Mouse (Mus musculus) hindbrain, embryonic 10.5 days (tissue): ENCODE data around the gene Ptges2. TPM values are rescaled to one million over a fixed set of nuclear protein-coding genes. Genes with fewer than 3 reads are reported as not detected.
A peak's percentile ranks its signal among the peaks of the same experiment; 100 is the strongest.

Experiments used
- DNase-seq: peaks from one replicate; pipeline ENCODE4 v3.0.0-alpha.2; 2017; ENCODE audit warnings: low spot score
- H3K27ac ChIP-seq: fragments of 300-500 bp; sonication (generic); 2 replicates; pipeline ENCODE4 v1.5.1; 2016; ENCODE audit warnings: mild to moderate bottlenecking, moderate library complexity
- H3K27me3 ChIP-seq: fragments of 300-500 bp; sonication (generic); 2 replicates; pipeline ENCODE4 v1.6.1; 2016; ENCODE audit warnings: mild to moderate bottlenecking; ENCODE audit not compliant: poor library complexity, insufficient read depth, severe bottlenecking
- H3K36me3 ChIP-seq: fragments of 300-500 bp; sonication (generic); 2 replicates; pipeline ENCODE4 v1.6.1; 2016; ENCODE audit warnings: mild to moderate bottlenecking, moderate library complexity
- H3K4me1 ChIP-seq: fragments of 300-500 bp; sonication (generic); replicated peaks from 2 replicates; pipeline ENCODE4 v1.6.1; 2016; ENCODE audit warnings: mild to moderate bottlenecking
- H3K4me3 ChIP-seq: fragments of 300-500 bp; sonication (generic); 2 replicates; pipeline ENCODE4 v1.5.1; 2016; ENCODE audit warnings: mild to moderate bottlenecking, moderate library complexity
- H3K9me3 ChIP-seq: fragments of 300-500 bp; sonication (generic); 2 replicates; pipeline ENCODE4 v1.6.1; 2016; ENCODE audit warnings: mild to moderate bottlenecking, moderate library complexity
- WGBS: fragments of 180-500 bp; shearing (Covaris S2); methylation state at CpG from one replicate; pipeline ENCODE4 v1.1.7; 2016; 5-methylcytosine and 5-hydroxymethylcytosine counted together
- polyA plus RNA-seq: library from polyadenylated mRNA; unstranded; fragments of >200 nt; fragmentation: Nextera tagmentation; extraction: Ambion mirVana; gene quantifications from 2 replicates; pipeline ENCODE4 v1.2.1, GENCODE M21; 2016

Ptges2 gene
- polyA plus RNA-seq, 1 experiment from 2014 or later = 32.3 TPM

GRCm38 (mm10) chr2:32381141-32381774 lies 14.4 kb upstream of the Ptges2 start:
- Histone ChIP-seq H3K4me3 (peak overlapping the region; percentile 84), H3K27me3 (peaks cover 56% of the 10 kb centered on the region), H3K9me3 (no peaks in the 10 kb centered on the region), H3K36me3 (peaks cover 38% of the 10 kb centered on the region), H3K27ac (peak overlapping the region; percentile 83), H3K4me1 (peaks cover 19% of the 10 kb centered on the region)
- 2% methylated on average over 27 of the region's 27 CpGs for WGBS
- no peak for DNase-seq

- Histone ChIP-seq H3K9me3 (no peaks in the 10 kb centered on the region), H3K27ac (peak within 1 kb of the TSS; percentile 83), H3K4me3 (peak within 1 kb of the TSS; percentile 84), H3K36me3 (peaks cover 32% of the 10 kb centered on the region), H3K27me3 (peaks cover 56% of the 10 kb centered on the region), H3K4me1 (peaks cover 19% of the 10 kb centered on the region)
- DNase-seq = peak; percentile 94
- under 1% methylated on average over 47 of the region's 47 CpGs for WGBS
Observed at GRCm38 (mm10) chr2:32381775-32382223, 13.9 kb upstream of the Ptges2 start, which contains the start of gene 1110008P14Rik. 1110008P14Rik (minus strand) TSS chr2:32381938.

- 84% methylated on average over 2 of the region's 2 CpGs for WGBS
- Histone ChIP-seq H3K9me3 (no peaks in the 10 kb centered on the region), H3K27me3 (peaks cover 58% of the 10 kb centered on the region), H3K36me3 (peaks cover 23% of the 10 kb centered on the region), H3K4me1 (peaks cover 23% of the 10 kb centered on the region), H3K4me3 (no peak overlapping the region), H3K27ac (no peak overlapping the region)
- no peak for DNase-seq
Observed at GRCm38 (mm10) chr2:32382689-32383088, 13.0 kb upstream of the Ptges2 start.

- Histone ChIP-seq H3K4me1 (peaks cover 13% of the 10 kb centered on the region; the same call in 1 of the 2 replicates), H3K4me3 (no peak within 1 kb of the TSS), H3K27me3 (peaks cover 28% of the 10 kb centered on the region), H3K36me3 (no peaks in the 10 kb centered on the region), H3K27ac (no peak within 1 kb of the TSS), H3K9me3 (no peaks in the 10 kb centered on the region)
- DNase-seq = no peak
- WGBS = 60% methylated on average over 5 of the region's 5 CpGs
Observed at GRCm38 (mm10) chr2:32387706-32388490, 7.8 kb upstream of the Ptges2 start, which contains the start of gene Lcn2. Lcn2 (minus strand) TSS chr2:32388252.

- Histone ChIP-seq H3K4me3 (no peak overlapping the region), H3K9me3 (0 out of 2 replicates have a peak, but pooled peaks cover 3% of the 10 kb centered on the region), H3K27ac (no peak overlapping the region), H3K4me1 (peaks cover 13% of the 10 kb centered on the region; the same call in 1 of the 2 replicates), H3K36me3 (no peaks in the 10 kb centered on the region), H3K27me3 (peaks cover 15% of the 10 kb centered on the region)
- no peak for DNase-seq
- 83% methylated on average over 2 of the region's 2 CpGs for WGBS
Observed at GRCm38 (mm10) chr2:32389157-32389556, 6.5 kb upstream of the Ptges2 start.

GRCm38 (mm10) chr2:32390871-32391270 lies 4.8 kb upstream of the Ptges2 start:
- H3K4me3 ChIP-seq = no peak overlapping the region

GRCm38 (mm10) chr2:32392063-32392462 lies 3.6 kb upstream of the Ptges2 start:
- H3K27me3 ChIP-seq = peaks cover 4% of the 10 kb centered on the region; the same call in 1 of the 2 replicates
- H3K4me1 ChIP-seq = peaks cover 30% of the 10 kb centered on the region
- H3K27ac ChIP-seq = no peak overlapping the region
- 82% methylated on average over 5 of the region's 5 CpGs for WGBS
- H3K36me3 ChIP-seq = no peaks in the 10 kb centered on the region
- H3K9me3 ChIP-seq = 0 out of 2 replicates have a peak, but pooled peaks cover 3% of the 10 kb centered on the region
- DNase-seq = no peak
- no peak overlapping the region for H3K4me3 ChIP-seq

More at GRCm38 (mm10) chr2:32390871-32391270, 4.8 kb upstream of the Ptges2 start:
- no peaks in the 10 kb centered on the region for H3K36me3 ChIP-seq
- WGBS = 74% methylated on average over 8 of the region's 8 CpGs
- H3K4me1 ChIP-seq = peaks cover 19% of the 10 kb centered on the region
- no peak overlapping the region for H3K27ac ChIP-seq
- H3K27me3 ChIP-seq = peaks cover 6% of the 10 kb centered on the region; the same call in 1 of the 2 replicates
- H3K9me3 ChIP-seq = 0 out of 2 replicates have a peak, but pooled peaks cover 3% of the 10 kb centered on the region
- no peak for DNase-seq

- 8% methylated on average over 8 of the region's 8 CpGs for WGBS
- Histone ChIP-seq H3K36me3 (peaks cover 19% of the 10 kb centered on the region), H3K4me3 (peak overlapping the region; percentile 94), H3K9me3 (0 out of 2 replicates have a peak, but pooled peaks cover 3% of the 10 kb centered on the region), H3K4me1 (peaks cover 32% of the 10 kb centered on the region), H3K27ac (peak overlapping the region; percentile 92), H3K27me3 (no peaks in the 10 kb centered on the region)
- DNase-seq = no peak
Observed at GRCm38 (mm10) chr2:32394973-32395372, 723 bp upstream of the Ptges2 start.

- peaks cover 30% of the 10 kb centered on the region for H3K36me3 ChIP-seq
- H3K9me3 ChIP-seq = 0 out of 2 replicates have a peak, but pooled peaks cover 3% of the 10 kb centered on the region
- peaks cover 31% of the 10 kb centered on the region for H3K4me1 ChIP-seq
- DNase-seq = peak; percentile 92
- under 1% methylated on average over 59 of the region's 59 CpGs for WGBS
- no peaks in the 10 kb centered on the region for H3K27me3 ChIP-seq
- H3K27ac ChIP-seq = peak overlapping the region; percentile 92
- H3K4me3 ChIP-seq = peak overlapping the region; percentile 94
Observed at GRCm38 (mm10) chr2:32395946-32396621, 388 bp downstream of the Ptges2 start.

- peaks cover 29% of the 10 kb centered on the region for H3K4me1 ChIP-seq
- peak overlapping the region; percentile 92 for H3K27ac ChIP-seq
- H3K27me3 ChIP-seq = no peaks in the 10 kb centered on the region
- DNase-seq = no peak
- H3K4me3 ChIP-seq = peak overlapping the region; percentile 94
- H3K9me3 ChIP-seq = 0 out of 2 replicates have a peak, but pooled peaks cover 3% of the 10 kb centered on the region
- peaks cover 36% of the 10 kb centered on the region for H3K36me3 ChIP-seq
- WGBS = 2% methylated on average over 15 of the region's 15 CpGs
Observed at GRCm38 (mm10) chr2:32396695-32397094, 999 bp downstream of the Ptges2 start.

GRCm38 (mm10) chr2:32404663-32405062 lies 9.0 kb downstream of the Ptges2 start:
- Histone ChIP-seq H3K36me3 (peaks cover 34% of the 10 kb centered on the region), H3K4me3 (no peak overlapping the region), H3K27ac (no peak overlapping the region), H3K27me3 (no peaks in the 10 kb centered on the region), H3K4me1 (peaks cover 14% of the 10 kb centered on the region; the same call in 1 of the 2 replicates), H3K9me3 (no peaks in the 10 kb centered on the region)
- peak; percentile 92 for DNase-seq
- 20% methylated on average over 2 of the region's 2 CpGs for WGBS

GRCm38 (mm10) chr2:32407144-32407824 lies 11.6 kb downstream of the Ptges2 start:
- Histone ChIP-seq H3K36me3 (peaks cover 7% of the 10 kb centered on the region), H3K4me1 (peaks cover 12% of the 10 kb centered on the region; the same call in 1 of the 2 replicates), H3K27me3 (no peaks in the 10 kb centered on the region), H3K4me3 (no peak overlapping the region), H3K27ac (peak overlapping the region; percentile 23; the same call in 1 of the 2 replicates), H3K9me3 (no peaks in the 10 kb centered on the region)
- 83% methylated on average over 7 of the region's 7 CpGs for WGBS
- DNase-seq = no peak
